Mouse (Mus musculus): ENCODE results near the gene Meioc.
"Not testable (repeated sequence)": the region's sequence is repeated elsewhere in the genome, so short reads cannot be mapped to it uniquely, and the experiment has no call there.

The Meioc gene

DNA sequence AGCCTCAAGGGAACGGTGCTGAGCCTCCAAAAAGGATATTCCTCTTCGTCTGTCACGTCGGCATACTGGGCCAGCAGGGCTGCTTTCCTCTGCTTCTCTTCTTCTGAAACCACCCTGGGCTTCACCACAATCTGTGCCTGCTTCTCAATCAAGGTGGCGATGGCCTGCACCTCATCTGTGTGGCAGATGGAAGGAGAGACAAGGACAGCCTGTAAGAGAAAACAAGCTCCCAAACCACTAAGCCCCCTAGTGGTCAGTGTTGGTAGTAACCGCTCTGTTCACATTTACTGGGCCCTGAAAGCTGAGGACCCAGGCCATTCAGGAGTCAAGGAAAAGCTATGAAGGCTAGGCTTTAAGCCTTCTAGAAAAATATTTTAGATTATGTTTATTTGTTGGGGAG is 26.6 kb downstream of the Meioc start:
- peak; percentile 67 to 81 for DNase-seq

DNA sequence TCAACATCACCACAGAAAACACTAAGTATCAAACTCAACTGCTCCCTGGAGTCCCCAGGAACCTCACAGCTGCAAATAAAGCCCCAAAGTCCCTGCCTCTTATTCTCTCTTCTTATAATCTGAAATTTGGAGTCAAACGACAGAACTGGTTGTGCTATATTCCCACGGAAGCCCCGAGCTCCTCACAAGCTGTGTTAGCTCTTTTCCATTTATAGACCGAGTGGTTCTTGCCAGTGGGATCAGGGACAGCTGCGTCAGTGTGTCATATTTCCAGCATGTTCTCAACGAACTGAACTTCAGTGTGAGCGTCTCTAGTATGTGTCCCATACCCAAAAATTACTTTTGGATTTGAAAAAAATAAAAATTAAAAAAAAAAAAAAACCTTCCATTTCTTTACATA is 31.8 kb downstream of the Meioc start:
- DNase-seq, result no peak

DNA sequence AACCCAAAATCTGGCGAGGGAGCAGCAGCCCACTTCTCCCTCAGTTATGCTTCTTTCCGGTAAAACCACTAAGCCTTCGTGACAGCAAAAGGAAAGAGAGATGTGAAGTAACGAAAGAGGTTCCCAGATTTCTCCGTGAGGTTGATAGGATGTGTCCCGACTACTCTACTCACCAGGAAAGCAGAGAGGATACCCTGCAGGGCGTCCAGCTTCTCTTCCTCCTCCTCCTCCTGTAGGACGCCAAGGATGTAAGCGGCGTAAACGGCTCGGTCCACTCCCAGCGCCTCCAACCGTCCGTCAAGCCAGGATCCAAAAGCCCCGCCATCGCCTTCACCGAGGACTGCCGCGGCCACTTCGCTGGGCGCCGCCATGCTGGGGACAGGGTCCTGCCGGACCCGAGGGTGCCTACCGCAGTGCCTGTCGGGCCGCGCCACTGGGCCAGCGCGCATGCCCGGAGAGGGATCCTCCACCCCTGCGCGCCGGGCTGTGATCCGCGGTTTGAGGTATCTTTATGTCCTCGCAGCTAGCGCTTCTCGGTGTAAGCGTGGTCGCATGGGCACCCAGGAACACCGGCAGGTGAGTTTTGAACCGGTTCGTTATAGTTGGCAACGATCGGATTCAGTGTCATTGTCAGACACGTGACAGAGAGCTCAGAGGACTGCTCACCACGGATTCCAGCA is 34.0 kb downstream of the Meioc start, which contains the start of gene Ccdc43:
Gene Ccdc43, minus strand, starts transcription at position 445 of the 680 bp plus-strand sequence.
- peak; percentile 87 to 89 for DNase-seq

DNA sequence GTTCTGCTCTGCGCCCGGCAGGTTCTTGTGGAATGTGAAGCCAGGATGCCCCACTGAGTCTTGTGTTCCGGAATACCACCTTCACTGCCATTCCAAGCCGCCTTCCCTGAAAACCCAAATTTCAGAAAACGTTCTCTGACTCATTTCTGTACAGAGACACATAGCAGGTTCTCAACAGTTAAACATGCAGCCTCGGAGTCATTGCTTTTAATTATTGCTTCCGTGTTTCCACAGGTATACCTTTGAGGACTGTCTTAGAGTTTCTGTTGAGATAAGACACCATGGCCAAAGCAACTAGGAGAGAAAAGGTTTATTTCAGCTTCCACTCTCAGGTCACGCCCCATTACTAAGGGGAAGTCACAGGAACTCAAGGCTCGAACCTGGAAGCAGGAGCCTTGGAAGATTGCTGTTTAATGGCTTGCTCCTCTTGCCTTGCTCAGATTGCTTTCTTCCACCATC is 34.5 kb downstream of the Meioc start:
- no peak for DNase-seq

DNA sequence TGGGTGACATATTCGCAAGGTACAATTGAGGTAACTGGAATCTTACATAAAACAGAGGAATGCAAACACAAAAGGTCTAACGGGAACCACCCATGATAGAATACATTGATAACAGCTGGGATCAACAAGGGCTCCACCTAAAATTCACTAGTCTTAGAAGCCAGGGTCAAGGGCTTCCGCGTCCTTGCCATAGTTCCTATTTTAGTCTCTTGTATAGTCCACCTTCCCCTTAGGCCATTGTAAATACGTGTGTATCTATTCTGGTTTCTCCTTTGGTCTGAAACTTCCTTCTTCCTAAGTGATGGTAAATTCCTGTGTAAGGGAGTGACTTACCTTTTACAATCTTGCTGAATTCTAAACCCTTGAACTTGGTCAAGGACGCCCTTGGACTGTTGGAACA is 38.7 kb downstream of the Meioc start:
- not testable (repeated sequence) for DNase-seq

DNA sequence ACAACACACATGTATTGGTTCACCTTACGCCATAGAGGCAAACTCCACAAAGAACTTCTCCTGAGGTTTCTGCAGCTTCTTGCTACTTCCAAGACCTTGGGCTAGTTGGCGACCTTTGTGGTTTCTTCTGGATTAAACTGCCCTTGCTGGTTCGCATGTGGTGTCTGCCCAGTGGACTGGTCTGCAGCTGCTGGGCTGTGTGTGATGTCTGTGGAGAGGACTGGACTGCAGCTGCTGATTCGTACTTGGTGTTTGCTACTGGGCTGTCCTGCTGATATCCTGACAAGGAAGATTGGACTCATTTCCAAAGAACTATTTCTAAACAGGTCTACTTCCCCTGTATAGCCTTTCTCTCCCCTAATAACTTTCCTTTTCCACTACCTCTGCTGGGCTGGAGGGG is 48.9 kb downstream of the Meioc start:
- DNase-seq, result no peak

DNA sequence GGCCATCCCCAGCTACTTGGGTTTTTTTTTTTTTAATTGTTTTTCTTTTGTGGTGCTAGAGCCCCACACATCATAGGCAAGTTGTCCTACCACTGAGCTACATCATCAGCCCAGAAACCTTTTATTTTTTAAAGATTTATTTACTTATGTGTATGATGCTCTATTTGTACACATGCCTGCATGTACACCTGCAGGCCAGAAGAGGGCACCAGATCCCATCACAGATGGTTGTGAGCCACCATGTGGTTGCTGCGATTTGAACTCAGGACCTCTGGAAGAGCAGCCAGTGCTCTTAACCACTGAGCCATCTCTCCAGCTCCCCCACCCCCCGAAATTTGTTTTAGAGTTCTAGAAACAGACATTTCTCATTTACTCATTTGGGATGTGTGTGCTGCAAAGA is 51.1 kb downstream of the Meioc start:
- not testable (repeated sequence) for DNase-seq

DNA sequence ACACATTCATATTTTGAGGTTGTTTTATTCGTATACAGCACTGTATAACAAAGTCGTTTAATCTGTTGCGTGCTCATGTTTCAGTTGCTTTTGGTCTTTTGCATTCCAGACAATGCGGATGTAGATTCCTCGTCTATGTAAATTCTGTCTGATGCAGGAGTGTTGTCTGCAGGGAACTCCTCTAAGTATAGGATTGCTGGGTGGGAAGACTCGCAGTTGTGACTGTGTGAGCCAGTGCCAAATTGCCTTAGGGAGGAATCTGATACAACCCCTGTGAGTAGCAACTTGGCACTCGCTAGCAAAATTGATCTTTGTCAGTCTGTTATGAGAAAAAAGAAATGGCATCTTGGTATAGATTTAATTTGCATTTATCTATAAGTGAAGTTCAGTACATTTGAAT is 52.6 kb downstream of the Meioc start:
- DNase-seq, result no peak

DNA sequence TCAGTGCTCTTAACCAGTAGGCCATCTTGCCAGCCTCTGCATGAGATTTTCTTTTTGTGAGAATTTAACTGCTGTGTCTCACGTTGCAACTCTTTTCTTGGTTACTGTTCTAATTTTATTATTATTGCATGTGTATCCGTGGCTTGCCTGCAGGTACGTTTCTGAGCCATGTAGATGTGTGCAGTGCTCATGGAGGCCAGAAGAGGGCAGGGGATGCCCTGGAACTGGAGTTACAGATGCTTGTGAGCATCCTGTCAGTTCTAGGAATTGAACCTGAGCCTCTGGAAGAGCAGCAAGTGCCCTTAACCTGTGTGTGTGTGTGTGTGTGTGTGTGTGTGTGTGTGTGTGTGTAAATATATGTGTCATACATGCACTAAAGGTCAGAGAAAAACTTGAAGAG is 62.1 kb downstream of the Meioc start:
- DNase-seq, result peak in 1 of 2 experiments; percentile 38

DNA sequence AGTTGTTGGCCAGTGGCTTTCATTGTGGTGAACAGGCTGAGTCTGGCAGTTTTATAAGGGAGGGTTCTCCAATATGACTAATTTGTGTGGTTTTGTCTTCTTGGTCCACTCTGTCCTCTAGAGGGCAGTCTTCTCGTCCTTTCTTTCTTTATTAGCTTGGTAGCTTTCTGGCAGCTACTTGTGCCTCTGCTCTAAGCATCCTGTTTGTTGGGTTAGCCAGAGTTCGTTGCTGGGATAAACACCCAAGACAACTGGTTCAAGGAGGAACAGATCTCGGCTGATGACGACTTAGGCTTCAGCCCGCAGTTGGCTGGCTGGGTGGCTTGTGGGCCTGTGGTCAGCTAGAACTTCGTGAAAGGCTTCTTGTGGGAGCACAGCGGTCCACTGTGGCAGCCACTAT is 65.1 kb downstream of the Meioc start:
- DNase-seq, result peak; percentile 13 to 64

DNA sequence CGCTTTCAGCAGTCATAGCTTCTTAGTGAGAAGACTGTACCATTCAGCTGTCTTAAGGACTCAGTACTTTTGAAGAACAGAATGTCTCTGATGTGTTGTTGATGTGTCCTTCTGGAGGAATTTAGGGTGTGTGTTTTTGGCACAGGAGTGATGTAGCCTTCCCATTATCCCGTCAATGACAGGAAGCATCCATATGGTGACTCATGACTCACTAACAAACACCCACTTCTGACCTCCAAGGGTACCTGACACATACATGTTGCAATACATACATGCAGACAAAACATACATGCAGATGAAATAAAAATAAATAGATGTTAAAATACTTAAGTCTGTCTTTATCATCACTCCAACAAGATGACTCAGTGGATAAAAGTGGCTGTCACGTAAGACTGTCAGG is 66.3 kb downstream of the Meioc start:
- no peak for DNase-seq

DNA sequence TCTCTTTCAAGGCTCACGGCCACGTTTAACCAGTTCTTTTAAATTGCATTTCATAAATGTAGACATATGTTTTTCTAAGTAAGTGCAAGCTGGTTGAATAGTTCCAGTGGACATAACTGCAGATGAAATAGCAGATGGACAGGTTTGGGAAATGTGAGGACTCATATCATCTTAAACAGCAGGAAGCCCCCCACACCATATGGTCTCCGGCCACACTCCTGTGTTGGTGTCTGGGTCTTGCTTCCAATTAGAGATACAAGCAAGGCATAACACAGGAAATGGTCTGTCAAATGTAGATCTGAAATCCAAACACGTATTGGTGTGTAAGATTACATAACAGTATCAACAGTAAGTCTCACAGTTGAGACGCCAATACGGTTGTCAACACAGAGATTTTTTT is 67.8 kb downstream of the Meioc start:
- peak; percentile 53 to 54 for DNase-seq

All from cerebellum, postnatal 36 days (tissue).